Mouse (Mus musculus): ENCODE results near the gene Ccdc122. TPM values are rescaled to one million over a fixed set of nuclear protein-coding genes. Genes with fewer than 3 reads are reported as not detected.

Ccdc122 gene
- 0.09 and 0.17 TPM in 2 replicates for polyA plus RNA-seq (2012; rRNA removed)

DNA sequence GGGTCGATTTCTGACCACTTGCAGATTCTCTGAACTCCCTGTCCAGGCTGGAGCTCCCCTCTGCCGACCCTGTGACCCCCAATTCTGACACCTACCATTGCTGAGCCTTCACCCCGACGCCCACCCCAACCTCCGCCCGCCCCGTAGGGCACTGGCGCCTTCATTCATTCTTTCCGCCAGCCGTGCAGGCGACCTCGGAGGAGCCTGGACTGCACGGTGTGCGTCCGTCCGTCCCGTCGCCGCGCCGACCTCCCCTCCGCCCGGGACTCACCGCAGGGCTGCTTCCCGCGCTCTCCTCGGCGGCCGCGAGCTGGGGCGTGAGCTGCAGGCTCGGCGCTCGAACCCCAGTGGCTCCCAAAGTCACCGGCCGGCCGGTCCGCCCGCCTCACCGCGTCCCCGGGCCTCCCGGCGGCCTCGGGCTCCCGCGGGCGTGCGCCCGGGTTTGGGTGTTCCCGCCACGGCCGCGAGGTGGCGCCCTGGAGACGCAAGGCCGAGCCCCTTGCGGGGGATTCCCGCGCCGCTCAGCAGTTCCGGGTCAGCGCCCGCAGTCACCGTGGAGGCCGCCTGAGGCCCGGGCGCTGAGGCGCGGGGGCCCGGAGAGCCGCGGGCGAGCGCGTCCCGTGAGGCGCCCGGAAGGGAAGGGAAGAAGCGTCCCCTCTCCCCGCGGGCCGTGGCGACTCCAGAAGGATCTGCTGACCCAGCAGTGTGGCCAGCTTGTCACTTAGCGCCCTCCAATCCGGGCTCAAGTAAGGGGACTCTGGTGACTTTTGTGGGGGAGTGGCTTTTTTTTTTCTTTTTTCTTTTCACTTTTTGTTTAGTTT is at the start of gene Ccdc122, which contains the start of gene Lacc1:
Gene Ccdc122 (plus strand): TSS at position 547 of the 821 bp plus-strand sequence.
Gene Lacc1 (minus strand): TSS at position 679 of the 821 bp plus-strand sequence.

DNA sequence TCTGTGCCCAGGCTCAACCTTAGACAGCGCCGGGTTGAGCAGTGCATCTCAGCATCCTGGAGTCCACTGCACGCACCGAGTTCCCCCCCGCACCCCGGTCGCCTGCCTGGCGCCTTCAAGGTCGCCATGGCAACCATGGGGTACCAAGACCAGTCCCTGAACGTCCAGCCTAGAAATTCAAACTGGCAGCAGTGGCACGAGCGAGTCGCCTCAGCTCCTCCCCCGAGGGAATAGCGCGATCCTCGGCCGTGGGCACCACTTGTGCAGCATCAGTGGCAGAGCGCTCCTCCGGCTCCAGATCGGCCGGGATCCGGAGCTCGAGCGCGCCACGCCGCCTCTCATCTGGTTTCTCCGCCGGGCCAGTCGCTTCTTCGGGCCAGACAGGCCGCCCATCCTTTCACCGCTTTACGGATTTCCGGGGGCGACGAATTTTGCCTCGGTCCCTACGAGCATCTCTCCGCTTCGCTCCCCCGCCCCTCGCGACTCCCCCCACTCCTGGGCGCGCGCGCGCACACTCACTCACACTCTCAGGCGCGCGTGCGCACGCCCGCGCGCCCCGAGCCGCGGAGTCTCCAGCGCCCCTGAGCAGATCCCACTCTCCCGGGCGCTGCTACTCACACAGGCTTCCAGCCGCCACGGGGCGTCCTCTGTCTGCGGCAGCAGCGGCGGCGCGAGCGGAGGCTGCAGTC is 119.8 kb downstream of the Ccdc122 start, which contains the start of gene Enox1:
Gene Enox1 (plus strand): TSS at position 542 of the 689 bp plus-strand sequence.

Other genes with a start within 250 kb of the Ccdc122 start
- gene Lacc1, start 132 bp downstream of the Ccdc122 start, polyA plus RNA-seq (2012; rRNA removed): 1.1 and 1.3 TPM in 2 replicates
- gene Enox1, start 120.0 kb downstream of the Ccdc122 start, polyA plus RNA-seq (2012; rRNA removed): 0.24 and 0.69 TPM in 2 replicates